Mouse (Mus musculus) heart, postnatal 4 days (tissue): Measurements from ENCODE around the gene Gpr171. TPM values are rescaled to one million over a fixed set of nuclear protein-coding genes. Genes with fewer than 3 reads are reported as not detected.
A peak's percentile ranks its signal among the peaks of the same experiment; 100 is the strongest.
"Not testable (repeated sequence)": the region's sequence is repeated elsewhere in the genome, so short reads cannot be mapped to it uniquely, and the experiment has no call there.

Experiments
- DNase-seq: peaks from one replicate; pipeline ENCODE4 v3.0.0; 2021
- total RNA-seq, 2 experiments: library from RNA; stranded (reverse); gene quantifications; 2 replicates each; pipeline ENCODE4 v1.2.3; 2021

Gene Gpr171
- total RNA-seq, 2 experiments from 2014 or later: not detected

DNA sequence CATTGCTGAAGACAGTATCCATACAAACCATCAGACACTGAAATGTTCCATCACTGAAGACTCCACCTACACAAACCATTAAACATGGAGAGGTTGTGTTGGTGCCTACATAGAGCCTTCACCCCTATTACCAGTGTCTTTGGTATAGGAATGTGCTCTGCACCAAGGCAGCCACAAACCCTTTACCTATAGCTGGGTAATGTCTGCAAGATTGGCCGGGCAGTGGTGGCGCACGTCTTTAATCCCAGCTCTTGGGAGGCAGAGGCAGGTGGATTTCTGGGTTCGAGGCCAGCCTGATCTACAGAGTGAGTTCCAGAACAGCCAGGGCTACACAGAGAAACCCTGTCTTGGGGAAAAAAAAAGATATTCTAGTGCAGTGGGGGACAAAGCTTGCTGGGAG lies 11.7 kb upstream of the Gpr171 start:
- not testable (repeated sequence) for DNase-seq

DNA sequence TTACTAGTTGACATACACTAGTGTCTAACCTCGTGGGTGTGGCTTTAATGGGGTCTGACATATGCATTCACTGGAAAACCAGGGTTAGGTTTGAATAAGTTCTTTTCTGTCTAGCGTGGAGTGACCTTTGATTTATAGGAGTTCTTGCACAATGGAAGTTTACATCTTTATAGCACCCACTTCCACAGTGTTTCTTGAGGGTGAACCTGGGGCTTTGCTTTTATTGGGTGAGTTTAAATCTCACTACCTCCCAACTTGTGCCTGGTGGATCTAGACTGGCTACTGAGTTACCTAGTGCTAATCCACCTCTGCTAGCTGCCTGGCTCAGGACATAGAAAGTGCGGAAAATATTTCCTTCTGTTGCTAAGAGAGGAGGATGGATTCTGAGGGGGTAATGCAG lies 10.3 kb upstream of the Gpr171 start:
- no peak for DNase-seq

DNA sequence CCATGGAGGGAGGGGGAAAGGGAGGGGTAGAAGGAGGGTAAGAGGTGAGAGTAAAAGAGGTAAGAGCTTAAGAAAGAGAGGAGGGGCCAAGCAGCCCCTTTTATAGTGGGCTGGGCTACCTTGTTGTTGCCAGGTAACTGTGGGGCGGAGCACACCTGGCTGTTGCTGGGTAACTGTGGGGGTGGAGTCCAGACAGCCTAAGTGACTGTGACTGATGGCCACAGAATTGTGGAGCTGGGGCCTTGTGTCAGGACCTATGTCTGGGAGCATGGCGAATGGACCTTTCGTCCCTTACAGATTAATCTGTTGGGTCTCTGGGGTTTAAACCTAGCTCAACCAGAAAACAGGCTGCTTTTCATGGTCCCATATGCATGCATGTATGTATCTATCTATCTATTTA lies 8.2 kb upstream of the Gpr171 start:
- not testable (repeated sequence) for DNase-seq

DNA sequence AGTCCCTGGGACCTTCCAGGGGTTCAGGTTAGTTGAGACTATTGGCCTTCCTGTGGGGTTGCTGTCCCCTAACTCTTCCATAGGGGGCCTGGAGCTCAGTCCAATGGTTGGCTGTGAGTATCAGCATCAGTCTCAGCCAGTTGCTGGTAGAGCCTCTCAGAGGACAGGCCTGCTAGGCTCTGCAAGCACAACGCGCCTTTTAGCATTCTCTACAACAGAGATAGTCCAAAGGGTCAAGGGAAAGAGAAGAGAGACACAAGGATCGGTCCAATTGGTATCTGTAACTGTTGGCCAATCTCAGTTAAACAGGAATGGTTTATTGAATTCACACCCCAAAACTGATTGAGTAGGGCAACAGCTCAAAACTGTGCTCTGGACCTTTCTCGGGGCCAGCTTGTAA lies 5.8 kb upstream of the Gpr171 start:
- no peak for DNase-seq

DNA sequence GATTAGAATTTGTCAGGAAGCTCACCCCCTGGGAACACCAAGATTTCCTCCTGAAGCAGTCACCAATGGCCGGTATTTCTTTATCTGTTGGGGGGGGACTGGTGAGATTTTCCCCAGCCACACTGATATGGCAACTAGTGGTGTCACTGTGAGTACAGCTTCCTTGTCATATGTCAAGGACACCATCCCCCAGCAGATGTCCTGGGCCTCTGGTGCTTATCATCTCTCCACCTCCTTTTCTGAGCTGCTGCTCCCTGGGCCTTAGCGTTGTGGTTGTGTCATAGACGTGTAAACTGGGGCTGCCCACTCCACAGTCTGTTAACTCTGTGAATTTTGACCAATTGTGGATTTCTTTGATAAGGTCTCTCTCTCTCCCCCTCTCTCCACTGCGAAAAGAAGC lies 2.8 kb upstream of the Gpr171 start:
- DNase-seq: no peak

DNA sequence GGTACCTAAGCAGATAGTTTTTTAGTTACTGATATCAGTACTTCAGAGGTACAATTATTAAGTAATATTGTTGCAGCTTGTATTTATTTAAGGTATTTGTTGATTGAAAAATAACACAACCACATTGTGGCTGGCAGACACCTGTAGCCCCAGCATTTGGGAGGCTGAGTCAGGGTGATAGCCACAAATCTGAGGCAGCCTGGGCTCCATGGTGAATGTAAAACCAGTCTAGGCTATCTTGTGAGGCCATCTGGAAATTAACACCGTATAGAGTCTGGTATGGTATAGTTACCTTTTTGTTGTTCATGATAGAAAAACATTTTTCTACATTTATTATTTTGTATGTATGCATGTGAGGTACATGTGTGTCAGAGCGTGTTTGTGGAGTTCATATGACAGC lies 525 bp upstream of the Gpr171 start:
- DNase-seq: no peak

DNA sequence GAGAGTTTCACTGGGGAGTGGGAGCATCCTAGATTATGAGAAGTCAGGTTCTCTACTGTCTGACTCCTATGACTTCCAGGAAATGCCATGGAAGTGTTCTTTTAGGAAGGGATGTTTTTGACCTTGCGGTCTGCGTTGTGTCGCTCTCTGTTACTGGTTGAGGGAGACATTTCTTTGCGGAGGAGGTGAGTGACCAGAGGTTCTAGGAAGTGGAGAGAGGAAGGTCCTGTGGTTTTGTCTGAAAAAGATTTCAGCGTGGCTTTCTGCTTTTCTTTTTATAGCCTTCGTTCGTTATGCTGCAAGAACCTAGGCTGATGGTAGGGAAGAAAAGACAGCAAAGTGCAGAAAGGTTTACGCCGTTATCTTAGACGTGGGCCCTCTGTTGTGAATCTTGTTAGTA lies 3.1 kb downstream of the Gpr171 start:
- no peak for DNase-seq

DNA sequence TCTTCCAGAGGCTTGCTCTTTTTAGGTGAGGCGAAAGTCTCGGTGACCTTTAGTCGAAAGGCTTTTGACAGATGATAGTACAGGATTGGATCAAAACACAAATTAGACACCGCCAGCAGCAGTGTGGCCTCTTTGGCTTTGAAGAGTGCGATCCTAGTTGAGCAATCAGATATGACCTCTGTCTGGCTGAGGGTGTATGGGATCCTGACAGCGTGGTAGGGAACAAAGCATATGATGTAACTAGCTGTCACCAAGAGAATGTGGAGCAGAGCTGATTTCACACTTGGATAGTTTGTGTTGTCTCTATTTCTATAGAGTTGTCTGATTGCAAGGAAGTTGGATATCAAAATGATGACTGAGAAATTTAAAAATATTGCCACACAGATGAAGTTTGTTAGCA lies 4.2 kb downstream of the Gpr171 start:
- no peak for DNase-seq

DNA sequence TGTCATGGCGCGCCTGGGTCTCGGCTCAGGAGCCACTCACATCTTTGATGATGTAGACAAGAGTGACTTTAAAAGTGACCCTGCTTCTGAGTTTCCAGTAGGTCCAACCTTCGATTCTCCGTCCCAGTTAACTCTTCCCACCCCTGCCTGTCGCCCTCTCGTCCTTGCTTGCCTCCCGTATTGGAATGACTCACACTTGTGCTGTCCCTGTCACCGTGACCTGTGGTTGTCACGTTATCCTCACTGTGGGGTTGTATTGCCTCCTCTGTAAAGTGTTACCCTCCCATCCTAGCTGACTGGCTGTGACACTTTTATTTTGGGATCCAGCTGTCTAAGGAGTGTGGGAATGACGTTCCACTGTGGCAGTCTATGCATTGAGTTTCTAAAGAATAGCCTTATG lies 8.9 kb downstream of the Gpr171 start:
- DNase-seq: no peak

DNA sequence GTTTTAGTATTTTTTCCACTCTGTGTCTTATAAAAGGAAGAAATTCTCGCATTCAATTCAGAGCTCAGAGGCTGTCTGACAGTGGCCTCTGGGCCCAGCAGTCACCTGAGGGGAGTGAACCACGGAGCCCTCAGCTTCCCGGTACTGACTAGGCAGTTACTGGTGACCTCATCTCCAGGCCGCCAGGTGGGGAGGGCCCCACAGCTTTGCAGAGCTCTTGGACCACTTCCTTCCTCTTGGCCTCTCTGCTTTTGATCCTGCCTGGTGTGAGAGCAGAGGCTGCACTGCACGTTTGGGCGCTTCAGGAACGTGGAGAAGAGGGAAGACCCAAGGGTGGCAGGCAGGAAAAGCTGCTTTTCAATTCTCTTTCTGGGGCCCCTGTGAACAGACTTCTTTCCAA lies 20.7 kb downstream of the Gpr171 start:
- no peak for DNase-seq

DNA sequence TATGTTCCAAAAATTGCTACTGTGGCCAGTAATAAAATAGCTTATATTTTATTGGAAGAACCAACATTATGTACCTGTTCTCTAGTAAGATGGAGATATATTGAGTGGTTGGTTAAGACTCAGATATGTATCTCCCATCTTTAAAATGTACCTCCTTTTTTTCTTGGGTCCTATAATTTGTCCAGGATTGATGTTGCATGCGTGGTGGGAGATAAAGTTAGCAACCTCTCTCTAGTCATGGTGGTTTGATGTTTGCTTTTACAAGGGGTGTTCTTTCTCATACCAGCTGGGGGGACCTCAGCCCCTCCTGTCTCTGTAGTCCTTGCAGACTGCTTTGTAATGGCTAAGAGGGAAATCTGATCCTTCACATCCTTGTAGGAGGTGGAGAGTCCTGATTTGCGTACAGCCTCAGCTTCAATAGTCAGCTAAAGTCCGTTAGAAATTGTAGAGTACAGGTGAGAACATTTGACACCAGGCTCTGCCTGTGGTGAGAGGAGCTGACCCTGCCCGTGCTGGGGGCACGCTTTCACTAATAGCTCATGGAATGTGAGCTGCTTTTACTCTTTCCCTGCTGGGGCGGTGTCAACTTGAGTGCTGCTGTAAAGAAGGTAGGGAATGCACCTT lies 21.2 kb downstream of the Gpr171 start:
- DNase-seq: no peak

DNA sequence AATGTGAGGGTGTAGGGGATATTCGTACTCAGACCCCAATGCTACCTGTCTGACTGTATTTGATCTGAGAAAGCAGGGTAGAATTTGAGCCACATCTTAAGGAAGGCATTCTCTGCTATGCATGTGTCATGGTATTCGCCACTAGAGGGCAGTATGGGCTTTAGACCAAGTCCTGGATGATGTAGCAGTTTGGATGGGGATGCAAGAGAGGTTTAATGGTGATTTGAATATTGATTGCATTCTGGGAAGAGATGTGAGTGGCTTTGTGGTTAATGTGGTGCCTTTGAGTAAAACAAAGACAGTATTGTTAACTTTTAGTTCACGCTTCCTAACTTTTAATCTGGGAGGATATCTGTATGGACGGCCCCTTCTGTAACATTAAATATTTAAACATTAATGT lies 22.3 kb downstream of the Gpr171 start:
- peak; percentile 47 for DNase-seq

DNA sequence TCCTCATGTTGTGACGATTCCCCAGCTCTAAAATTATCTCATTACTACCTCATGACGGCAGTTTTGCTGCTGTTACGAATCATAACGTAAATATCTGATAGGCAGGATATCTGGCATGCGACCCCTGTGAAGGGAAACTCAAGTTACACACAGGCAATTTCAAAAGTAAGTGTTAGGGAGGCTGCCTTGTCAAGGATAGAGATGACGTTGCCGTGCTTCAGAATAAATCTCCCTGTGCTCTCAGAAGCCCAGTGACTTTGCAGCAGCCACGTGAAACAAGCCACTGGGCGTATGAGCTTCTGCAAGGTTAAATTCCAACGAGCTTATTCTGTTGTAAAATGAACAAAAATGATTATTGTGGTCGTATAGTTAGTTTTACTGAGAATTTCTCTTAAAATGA lies 23.0 kb downstream of the Gpr171 start:
- no peak for DNase-seq

DNA sequence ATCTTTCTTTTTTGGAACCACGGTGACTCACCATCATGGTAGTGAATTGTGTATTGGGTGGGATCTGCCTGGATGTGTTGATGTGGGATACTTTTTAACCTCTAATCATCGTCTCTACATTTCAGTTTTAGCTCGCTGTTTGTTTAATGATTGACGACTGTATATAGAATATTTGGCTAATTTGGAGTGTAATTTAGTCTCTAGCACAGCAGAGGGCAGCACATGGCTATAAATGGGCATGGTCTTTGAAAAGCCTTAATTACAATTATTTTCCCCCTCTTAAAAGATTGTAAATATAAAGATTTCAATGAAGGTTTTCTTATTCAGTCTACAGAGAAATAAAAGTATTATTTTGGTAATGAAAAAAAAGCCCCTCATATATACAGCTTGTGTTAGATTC lies 24.3 kb downstream of the Gpr171 start:
- peak; percentile 16 for DNase-seq

DNA sequence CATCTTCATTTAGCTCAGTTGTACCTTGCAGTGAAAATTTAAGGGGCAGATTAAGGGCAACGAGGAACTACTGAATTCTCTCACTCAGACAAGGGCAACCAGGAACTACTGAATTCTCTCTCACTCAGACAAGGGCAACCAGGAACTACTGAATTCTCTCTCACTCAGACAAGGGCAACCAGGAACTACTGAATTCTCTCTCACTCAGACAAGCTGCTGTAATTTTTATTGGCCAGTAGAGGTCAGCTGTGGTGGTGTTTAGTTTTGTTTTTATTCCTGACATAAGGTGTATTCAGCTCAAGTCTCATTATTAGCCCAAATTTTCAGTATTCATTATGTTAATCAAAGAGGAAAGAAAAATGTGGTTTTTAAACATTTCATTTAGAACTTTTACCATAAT lies 32.5 kb downstream of the Gpr171 start:
- DNase-seq: not testable (repeated sequence)

DNA sequence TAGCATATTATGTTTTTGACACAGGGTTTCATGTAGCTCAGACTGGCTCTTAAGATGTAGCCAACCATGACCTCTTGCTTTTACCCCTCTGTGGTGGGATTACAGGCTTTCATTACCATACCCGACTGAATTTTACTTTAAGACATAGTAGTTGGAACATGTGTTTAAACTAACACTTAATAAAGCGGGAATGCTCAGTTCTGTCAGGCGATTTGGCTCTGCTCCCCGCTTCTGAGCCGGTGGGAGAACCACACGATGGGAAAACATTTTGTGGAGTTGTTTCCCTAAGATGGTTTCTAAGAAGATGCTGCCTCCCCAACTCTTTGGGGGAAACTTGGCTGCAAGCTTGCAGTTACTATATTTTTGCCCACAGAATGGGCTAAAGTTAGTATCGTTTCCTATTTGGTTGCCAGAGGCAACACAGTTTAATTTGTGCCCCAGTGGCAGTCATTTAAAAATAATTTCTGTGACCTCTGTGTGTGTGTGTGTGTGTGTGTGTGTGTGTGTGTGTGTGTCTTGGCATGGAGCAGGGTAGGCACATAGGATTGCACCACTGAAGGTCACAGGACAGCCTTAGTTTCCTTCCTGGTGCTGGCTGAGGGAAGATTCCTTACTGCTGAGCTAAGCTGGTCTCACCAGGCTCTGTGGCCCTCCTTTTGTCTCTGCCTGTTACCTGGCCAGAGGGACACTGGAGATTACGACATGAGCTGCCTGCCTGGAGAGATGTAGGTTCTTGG lies 34.9 kb downstream of the Gpr171 start:
- DNase-seq: peak; percentile 9

DNA sequence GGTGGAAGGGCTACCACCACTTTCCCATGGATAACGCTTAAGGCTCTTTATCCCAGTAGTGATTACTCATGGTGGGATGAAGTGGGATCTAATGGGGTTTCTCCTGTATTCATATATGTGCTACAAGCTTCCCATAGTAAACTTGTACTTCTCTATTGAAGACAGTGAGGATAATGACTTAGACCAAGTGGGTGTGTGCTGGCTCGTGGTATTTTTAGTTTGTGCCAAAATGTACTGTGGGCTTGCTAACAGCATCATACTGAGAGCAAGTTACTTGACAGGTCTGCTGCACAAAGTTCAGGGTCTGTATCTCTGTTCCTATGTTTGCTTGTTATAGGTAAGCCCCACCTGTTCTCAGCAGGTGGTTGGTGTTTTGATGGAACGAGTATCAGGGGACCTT lies 35.7 kb downstream of the Gpr171 start:
- DNase-seq: no peak

DNA sequence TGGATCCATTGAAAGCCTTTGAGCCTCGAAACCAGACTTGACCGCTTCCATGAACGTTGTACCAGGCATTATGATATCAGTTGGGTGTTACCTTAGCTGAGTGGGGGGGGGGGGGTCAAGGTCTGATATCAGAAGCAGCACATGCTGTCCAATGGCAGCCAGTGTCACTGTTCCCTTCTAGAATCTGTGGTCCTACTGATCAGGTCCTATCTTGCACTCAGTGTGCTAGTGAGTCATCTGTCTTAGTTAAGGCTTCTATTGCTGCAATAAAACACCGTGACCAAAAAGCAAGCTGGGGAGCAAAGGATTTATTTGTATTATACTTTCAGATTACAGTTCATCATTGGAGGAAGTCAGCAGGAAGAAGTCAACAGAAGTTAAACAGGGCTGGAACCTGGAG lies 38.2 kb downstream of the Gpr171 start:
- DNase-seq: no peak

DNA sequence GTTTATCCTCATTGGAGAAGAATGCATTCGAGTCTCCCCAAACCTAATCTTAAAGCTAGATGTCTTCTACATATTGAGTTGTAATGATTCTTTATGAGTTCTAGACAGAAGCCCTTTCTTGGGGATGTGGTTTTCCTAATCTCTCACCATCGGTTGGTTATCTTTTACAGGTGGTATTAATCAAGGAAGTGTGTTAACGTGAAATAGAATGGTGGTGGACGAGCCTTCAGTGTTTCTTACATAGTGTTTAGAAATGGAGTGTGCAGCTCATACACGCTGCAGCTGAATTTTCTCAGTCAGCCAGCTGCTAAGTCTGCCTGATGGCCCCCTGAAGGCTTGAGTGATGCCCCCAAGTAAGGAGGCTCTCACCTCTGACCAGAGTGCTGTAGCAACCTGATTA lies 39.5 kb downstream of the Gpr171 start:
- no peak for DNase-seq

DNA sequence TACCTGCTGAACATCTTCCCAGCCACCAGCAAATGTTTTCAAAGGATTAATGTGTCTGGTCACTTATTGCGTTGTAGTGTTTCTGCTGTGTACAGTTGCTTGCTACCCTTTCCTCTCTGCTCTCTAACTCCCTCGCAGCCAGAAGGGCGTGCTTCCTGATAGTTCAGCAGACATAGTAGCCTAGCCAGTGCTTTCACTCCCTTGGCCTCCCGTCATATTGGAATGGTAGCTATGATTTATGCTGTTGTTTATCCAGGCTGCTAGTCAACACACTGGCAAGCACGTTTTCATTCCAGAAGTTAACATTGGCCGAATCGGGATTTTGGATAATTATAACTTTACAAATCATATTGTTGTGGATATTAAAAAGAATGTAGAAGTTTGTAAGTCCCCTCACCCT lies 41.5 kb downstream of the Gpr171 start:
- no peak for DNase-seq

DNA sequence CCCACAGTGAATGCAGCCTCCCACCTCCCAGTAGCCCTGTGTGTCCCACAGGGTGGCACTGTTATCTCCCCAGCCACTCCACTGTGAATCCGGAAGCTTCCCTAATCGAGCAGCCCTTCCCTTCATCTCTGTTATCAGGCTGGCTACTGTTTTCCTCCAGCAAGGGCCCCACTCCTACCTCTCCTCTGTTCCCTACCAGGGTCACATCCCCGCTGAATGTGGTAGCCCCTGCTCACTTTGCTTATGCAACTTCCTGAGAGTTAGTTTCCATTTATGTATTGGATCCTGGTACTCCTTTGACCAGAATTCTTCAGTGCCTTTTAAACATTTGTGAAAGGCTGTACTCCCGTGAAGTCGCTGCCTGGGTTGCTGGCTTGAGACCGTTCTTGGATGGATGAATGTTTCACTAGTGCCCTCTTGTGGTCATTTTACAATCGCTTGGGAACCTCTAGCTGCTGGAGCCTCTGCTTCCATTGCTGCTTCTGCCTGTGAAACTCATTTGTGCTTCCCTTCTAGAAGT lies 42.5 kb downstream of the Gpr171 start:
- DNase-seq: peak; percentile 69

DNA sequence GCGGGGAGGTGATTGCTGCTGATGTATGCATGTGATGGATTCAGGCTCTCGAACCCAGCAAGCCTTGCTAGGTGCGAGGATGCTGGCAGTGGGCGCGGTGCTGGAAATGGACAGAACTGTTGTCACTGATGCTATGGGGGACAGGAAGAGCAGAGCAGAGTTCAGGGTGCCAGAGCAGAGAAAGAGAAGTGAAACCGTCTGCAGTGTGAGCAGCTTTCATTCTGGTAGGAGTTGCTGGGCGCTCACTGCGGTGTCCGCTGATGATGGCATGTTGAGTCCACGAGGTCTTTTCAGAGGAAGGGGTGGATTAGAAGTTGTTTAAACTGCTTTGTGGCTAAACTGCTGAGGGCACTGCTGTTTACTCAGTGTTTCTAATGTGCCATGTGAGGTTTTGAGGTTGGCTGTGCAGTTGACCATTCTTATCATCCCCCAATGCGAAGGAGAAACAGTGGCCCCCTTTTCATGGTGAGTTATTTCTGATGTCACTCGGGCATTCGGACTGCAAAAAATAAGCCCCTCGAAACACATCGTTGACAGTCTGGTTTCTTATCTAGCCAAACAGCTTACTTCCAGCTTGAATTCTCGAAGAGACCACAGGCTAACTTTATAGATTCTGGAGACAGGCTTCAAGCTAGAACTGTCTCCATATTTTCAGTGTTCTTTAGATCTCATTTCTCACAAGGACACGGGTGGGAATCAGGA lies 46.6 kb downstream of the Gpr171 start:
- DNase-seq: no peak
